Mouse (Mus musculus) retina, embryonic 14.5 days (tissue): ENCODE data around the gene Wnt2.
A peak's percentile ranks its signal among the peaks of the same experiment; 100 is the strongest.

ENCODE experiments used
- DNase-seq: peaks from one replicate; pipeline ENCODE4 v3.0.0-alpha.2; 2015; ENCODE audit warnings: low spot score

Gene Wnt2

GRCm38 (mm10) chr6:17978324-17978723 is 52.1 kb downstream of the Wnt2 start:
- DNase-seq: no peak

DNA sequence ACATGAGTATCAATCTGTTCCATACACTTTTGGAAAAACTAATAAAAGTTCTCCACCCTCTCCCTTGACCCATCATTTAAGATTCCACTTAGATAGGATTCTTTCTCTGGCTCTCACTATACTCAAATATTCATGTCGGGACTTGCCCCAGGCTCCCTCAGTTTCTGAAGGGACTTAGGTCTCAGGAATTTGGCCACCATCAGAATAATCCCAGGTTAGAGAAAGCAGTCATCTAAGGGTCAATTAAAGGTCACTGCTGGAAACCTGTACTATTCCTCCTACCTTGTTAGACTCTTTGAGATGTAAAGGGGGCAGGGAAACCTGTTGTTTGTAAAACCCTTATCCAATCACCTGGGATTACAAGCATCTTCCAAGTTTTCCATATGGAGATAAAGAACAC is 53.2 kb downstream of the Wnt2 start:
- DNase-seq: no peak

DNA sequence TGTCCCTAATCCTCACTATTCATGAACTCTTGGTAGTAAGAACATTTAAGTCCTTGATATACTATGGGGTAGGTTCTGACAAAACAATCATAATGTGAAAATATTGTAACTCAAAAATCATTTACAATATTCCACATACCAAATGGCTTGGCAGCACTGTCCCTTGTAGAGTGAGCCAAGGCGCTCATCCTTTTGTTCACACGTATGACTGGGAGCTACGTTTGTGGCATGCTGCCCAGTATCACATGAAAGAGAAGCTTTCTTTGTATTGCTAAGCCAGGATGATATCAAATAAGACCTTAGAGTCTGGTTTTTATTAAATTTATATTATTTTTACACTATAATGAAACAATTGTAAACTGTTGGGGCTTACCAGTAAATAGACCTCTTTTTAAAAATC is 56.0 kb downstream of the Wnt2 start:
- DNase-seq: no peak

DNA sequence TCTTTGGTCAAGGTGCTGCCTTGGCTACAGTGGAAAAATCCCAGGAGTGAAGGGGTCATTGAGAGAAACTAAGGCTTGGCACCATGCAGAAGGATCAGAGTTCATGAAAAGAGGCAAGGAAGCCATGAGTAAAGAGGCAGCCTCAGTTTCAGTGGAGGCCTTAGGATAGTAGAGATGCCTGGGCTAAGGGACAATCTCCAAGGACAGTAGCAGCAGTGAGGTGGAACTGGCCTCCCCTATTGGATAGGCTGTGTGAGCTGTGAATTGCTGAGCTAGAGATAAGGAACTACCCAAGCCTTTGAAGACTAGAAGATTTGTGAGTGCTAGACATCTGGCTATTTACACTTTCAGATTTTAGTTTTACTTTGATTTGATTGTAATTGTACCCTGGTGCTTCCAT is 59.0 kb downstream of the Wnt2 start:
- DNase-seq: no peak

- no peak for DNase-seq
Observed at GRCm38 (mm10) chr6:17969815-17970214, 60.6 kb downstream of the Wnt2 start.

- peak; percentile 34 for DNase-seq
Observed at GRCm38 (mm10) chr6:17968467-17969144, 61.8 kb downstream of the Wnt2 start.

- no peak for DNase-seq
Observed at GRCm38 (mm10) chr6:17963455-17963854, 66.9 kb downstream of the Wnt2 start.

DNA sequence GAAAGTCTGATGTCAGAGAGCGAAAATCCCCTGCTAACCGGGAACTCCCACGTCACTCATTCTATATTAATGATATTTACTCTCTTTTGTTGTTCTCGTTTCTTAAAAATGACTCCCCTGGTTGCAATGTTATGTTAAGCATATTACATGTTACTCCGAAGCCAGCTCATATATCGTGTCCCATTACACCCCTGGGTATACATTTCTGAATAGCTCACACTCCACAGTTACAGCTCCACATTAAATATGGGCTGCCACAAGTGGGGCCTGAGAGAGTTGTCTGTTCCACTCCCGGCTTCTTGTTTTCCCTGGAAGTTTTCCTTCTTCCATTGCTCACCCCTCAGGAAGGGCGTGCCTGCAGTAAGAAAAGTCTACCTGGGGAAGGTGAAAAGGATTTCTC is 78.6 kb downstream of the Wnt2 start:
- DNase-seq: no peak

DNA sequence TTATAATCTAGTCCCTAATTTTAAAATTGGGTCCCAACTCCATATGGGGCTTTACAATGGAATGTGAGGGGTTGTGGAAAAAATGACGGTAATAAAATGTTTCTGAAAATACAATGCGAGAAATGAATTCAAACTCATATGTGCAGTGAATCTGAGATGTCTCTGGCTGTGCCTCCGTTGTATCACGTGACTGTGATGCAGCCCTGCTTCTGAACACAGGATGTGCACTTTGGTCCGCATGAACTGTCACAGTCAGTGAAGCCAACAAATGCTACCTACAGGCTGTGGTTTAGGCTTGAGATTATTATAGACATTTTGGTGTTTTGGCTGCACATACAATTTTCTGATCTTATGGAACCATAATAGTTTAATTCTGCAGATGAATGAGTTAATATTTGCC is 81.3 kb downstream of the Wnt2 start:
- no peak for DNase-seq

DNA sequence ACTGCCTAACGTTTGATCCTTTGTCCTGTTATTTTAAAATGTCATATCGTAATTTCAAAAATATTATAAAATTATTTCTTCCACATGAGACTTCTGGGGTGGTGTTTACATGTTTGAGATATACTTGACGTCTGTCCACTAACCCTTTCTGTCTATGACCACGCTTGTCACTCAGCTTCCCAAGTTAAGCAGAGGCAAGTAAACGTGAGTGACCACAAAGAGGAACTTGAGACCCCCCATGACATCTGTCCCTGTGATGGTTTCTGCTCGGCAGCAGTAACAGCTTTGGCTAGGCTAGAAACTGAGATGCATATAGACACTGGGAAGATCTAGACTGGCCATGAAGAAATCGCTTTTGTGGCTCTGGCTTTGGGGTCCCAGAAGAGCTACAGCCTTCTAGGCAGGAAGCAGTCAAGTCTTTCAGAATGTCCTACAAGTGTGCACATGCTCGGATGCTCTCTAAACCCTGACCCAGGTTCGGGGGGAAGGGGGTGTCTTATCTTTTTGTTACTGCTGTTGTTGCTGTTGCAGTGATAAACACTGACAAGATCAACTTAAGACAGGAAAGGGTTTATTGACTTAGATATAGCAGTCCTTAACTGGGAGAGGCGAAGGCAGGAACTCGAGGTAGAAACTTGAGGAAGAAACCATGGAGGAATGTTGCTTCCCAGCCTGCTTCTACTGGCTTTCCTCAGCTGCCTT is 83.1 kb downstream of the Wnt2 start:
- no peak for DNase-seq

GRCm38 (mm10) chr6:17946456-17946855 is 83.9 kb downstream of the Wnt2 start:
- no peak for DNase-seq

- no peak for DNase-seq
Observed at GRCm38 (mm10) chr6:17943877-17944617, 86.3 kb downstream of the Wnt2 start.

DNA sequence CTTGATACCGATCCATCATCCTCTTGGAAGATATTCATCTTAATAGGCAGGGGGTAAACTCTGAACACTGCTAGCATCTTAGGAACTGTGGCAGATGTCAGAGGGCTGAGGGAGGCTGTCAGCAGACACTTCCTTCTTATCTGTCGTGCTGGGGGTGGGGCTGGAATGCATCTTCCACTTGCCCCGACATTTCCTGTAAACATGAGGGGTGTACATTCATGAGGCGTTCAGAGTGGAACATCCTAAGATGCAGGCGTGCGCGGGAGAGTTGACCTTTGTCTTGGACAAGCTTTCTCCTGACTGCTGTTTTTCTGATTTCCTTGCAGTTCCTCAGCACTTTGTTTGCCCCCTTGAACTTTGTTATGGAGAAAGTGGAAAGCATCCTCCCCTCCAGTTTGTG is 88.0 kb downstream of the Wnt2 start:
- no peak for DNase-seq

DNA sequence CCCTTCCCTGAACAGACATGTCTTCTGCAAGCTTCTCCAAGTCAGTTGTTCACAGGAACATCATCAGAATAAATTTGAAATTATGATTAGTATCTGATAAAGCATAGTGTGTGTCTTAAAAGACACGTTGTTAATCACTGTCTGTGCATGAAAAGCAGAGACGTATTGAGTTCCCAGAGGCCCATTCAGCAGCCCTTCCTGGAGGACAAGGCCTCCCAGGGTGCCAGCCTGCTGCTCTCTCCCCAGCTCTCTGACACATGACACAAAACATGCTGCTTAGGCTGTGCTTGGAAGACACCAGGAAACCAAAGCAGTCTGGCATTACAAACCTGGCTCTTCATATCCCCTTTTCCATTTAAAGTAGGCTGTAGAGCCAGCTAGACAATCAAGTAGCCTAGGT is 88.5 kb downstream of the Wnt2 start:
- no peak for DNase-seq
